Mouse (Mus musculus): ENCODE measurements around the gene P2rx1. TPM values are rescaled to one million over a fixed set of nuclear protein-coding genes. Genes with fewer than 3 reads are reported as not detected.

Gene P2rx1
- polyA plus RNA-seq, 1 experiment: not detected

GRCm38 (mm10) chr11:72986745-72987144 is 12.2 kb upstream of the P2rx1 start:
- Histone ChIP-seq H3K27ac (ENCODE audit: insufficient read depth, low read length) (no peak overlapping the region), H3K4me3 (ENCODE audit: insufficient read depth, low read length) (no peak overlapping the region), H3K4me1 (ENCODE audit: control insufficient read depth, insufficient read depth, low read length) (no peaks in the 10 kb centered on the region)
- TF ChIP-seq POLR2A (IDR thresholded peaks at IDR 0.05; ENCODE audit: low read depth, low read length): no peak
- no peak for TF ChIP-seq CTCF (IDR thresholded peaks at IDR 0.05; ENCODE audit: borderline replicate concordance, insufficient read depth, low read length)

GRCm38 (mm10) chr11:72987234-72987633 is 11.7 kb upstream of the P2rx1 start:
- H3K4me1 ChIP-seq (ENCODE audit: control insufficient read depth, insufficient read depth, low read length): no peaks in the 10 kb centered on the region
- H3K4me3 ChIP-seq (ENCODE audit: insufficient read depth, low read length): no peak overlapping the region
- no peak overlapping the region for H3K27ac ChIP-seq (ENCODE audit: insufficient read depth, low read length)
- TF ChIP-seq POLR2A (IDR thresholded peaks at IDR 0.05; ENCODE audit: low read depth, low read length) (no peak), CTCF (IDR thresholded peaks at IDR 0.05; ENCODE audit: borderline replicate concordance, insufficient read depth, low read length) (no peak)

GRCm38 (mm10) chr11:72987807-72988206 is 11.1 kb upstream of the P2rx1 start:
- Histone ChIP-seq H3K4me3 (ENCODE audit: insufficient read depth, low read length) (no peak overlapping the region), H3K27ac (ENCODE audit: insufficient read depth, low read length) (no peak overlapping the region), H3K4me1 (ENCODE audit: control insufficient read depth, insufficient read depth, low read length) (no peaks in the 10 kb centered on the region)
- no peak for TF ChIP-seq POLR2A (IDR thresholded peaks at IDR 0.05; ENCODE audit: low read depth, low read length)
- no peak for TF ChIP-seq CTCF (IDR thresholded peaks at IDR 0.05; ENCODE audit: borderline replicate concordance, insufficient read depth, low read length)

- Histone ChIP-seq H3K4me3 (ENCODE audit: insufficient read depth, low read length) (no peak overlapping the region), H3K4me1 (ENCODE audit: control insufficient read depth, insufficient read depth, low read length) (no peaks in the 10 kb centered on the region), H3K27ac (ENCODE audit: insufficient read depth, low read length) (no peak overlapping the region)
- TF ChIP-seq POLR2A (IDR thresholded peaks at IDR 0.05; ENCODE audit: low read depth, low read length) (no peak), CTCF (IDR thresholded peaks at IDR 0.05; ENCODE audit: borderline replicate concordance, insufficient read depth, low read length) (no peak)
Measured at GRCm38 (mm10) chr11:72989044-72989443, 9.9 kb upstream of the P2rx1 start.

- TF ChIP-seq CTCF (IDR thresholded peaks at IDR 0.05; ENCODE audit: borderline replicate concordance, insufficient read depth, low read length) (no peak), POLR2A (IDR thresholded peaks at IDR 0.05; ENCODE audit: low read depth, low read length) (no peak)
- Histone ChIP-seq H3K27ac (ENCODE audit: insufficient read depth, low read length) (no peak overlapping the region), H3K4me1 (ENCODE audit: control insufficient read depth, insufficient read depth, low read length) (no peaks in the 10 kb centered on the region), H3K4me3 (ENCODE audit: insufficient read depth, low read length) (no peak overlapping the region)
Measured at GRCm38 (mm10) chr11:72990688-72991087, 8.2 kb upstream of the P2rx1 start.

GRCm38 (mm10) chr11:72991961-72992360 is 6.9 kb upstream of the P2rx1 start:
- Histone ChIP-seq H3K27ac (ENCODE audit: insufficient read depth, low read length) (no peak overlapping the region), H3K4me3 (ENCODE audit: insufficient read depth, low read length) (no peak overlapping the region), H3K4me1 (ENCODE audit: control insufficient read depth, insufficient read depth, low read length) (no peaks in the 10 kb centered on the region)
- TF ChIP-seq CTCF (IDR thresholded peaks at IDR 0.05; ENCODE audit: borderline replicate concordance, insufficient read depth, low read length): no peak
- no peak for TF ChIP-seq POLR2A (IDR thresholded peaks at IDR 0.05; ENCODE audit: low read depth, low read length)

- TF ChIP-seq CTCF (IDR thresholded peaks at IDR 0.05; ENCODE audit: borderline replicate concordance, insufficient read depth, low read length) (no peak), POLR2A (IDR thresholded peaks at IDR 0.05; ENCODE audit: low read depth, low read length) (no peak)
Measured at GRCm38 (mm10) chr11:72996346-72996745, 2.6 kb upstream of the P2rx1 start.

GRCm38 (mm10) chr11:72996781-72997180 is 2.1 kb upstream of the P2rx1 start:
- H3K4me1 ChIP-seq (ENCODE audit: control insufficient read depth, insufficient read depth, low read length): no peaks in the 10 kb centered on the region
- H3K4me3 ChIP-seq (ENCODE audit: insufficient read depth, low read length): no peak overlapping the region
- TF ChIP-seq CTCF (IDR thresholded peaks at IDR 0.05; ENCODE audit: borderline replicate concordance, insufficient read depth, low read length) (no peak), POLR2A (IDR thresholded peaks at IDR 0.05; ENCODE audit: low read depth, low read length) (no peak)
- H3K27ac ChIP-seq (ENCODE audit: insufficient read depth, low read length): no peak overlapping the region

More at GRCm38 (mm10) chr11:72996346-72996745, 2.6 kb upstream of the P2rx1 start:
- Histone ChIP-seq H3K27ac (ENCODE audit: insufficient read depth, low read length) (no peak overlapping the region), H3K4me1 (ENCODE audit: control insufficient read depth, insufficient read depth, low read length) (no peaks in the 10 kb centered on the region), H3K4me3 (ENCODE audit: insufficient read depth, low read length) (no peak overlapping the region)

- H3K4me3 ChIP-seq (ENCODE audit: insufficient read depth, low read length): no peak overlapping the region
- no peak for TF ChIP-seq CTCF (IDR thresholded peaks at IDR 0.05; ENCODE audit: borderline replicate concordance, insufficient read depth, low read length)
- no peak for TF ChIP-seq POLR2A (IDR thresholded peaks at IDR 0.05; ENCODE audit: low read depth, low read length)
- H3K4me1 ChIP-seq (ENCODE audit: control insufficient read depth, insufficient read depth, low read length): no peaks in the 10 kb centered on the region
- H3K27ac ChIP-seq (ENCODE audit: insufficient read depth, low read length): no peak overlapping the region
Measured at GRCm38 (mm10) chr11:72997529-72998326, 1.2 kb upstream of the P2rx1 start.

GRCm38 (mm10) chr11:73001029-73001428 is 2.1 kb downstream of the P2rx1 start:
- H3K27ac ChIP-seq (ENCODE audit: insufficient read depth, low read length): no peak overlapping the region
- TF ChIP-seq CTCF (IDR thresholded peaks at IDR 0.05; ENCODE audit: borderline replicate concordance, insufficient read depth, low read length) (peak; percentile 88), POLR2A (IDR thresholded peaks at IDR 0.05; ENCODE audit: low read depth, low read length) (no peak)

More at GRCm38 (mm10) chr11:73001029-73001428, 2.1 kb downstream of the P2rx1 start:
- H3K4me3 ChIP-seq (ENCODE audit: insufficient read depth, low read length): no peak overlapping the region
- no peaks in the 10 kb centered on the region for H3K4me1 ChIP-seq (ENCODE audit: control insufficient read depth, insufficient read depth, low read length)
